ENCODE assay signal across 18 mouse cellular contexts in genomic region chr17:74873756-74874155, GRCm38 (mm10).
"Had no signal": no experiment of that assay in that cellular context is flagged by ENCODE, and none has a peak within 500 bp of the region (broad histone marks: within the 10 kb centered on the region; RNA-seq: fewer than 3 reads in every experiment).

No protein-coding gene starts in this region.

- H3K36me3 ChIP-seq: midbrain, embryonic 10.5 days; midbrain, embryonic 12.5 days; neural tube, embryonic 13.5 days; neural tube, embryonic 15.5 days had no signal

- DNase-seq: lung, adult 18-20 months; lung, embryonic 14.5 days; lung, postnatal 10 days; lung, postnatal 4 days; midbrain, embryonic 14.5 days; retina, postnatal 1 day; right cerebral cortex, adult 18-20 months; right cerebral cortex, postnatal 25 days; right cerebral cortex, postnatal 4 days; spleen, adult 18-20 months; thymus, adult 18-20 months; thymus, postnatal 14 days; thymus, postnatal 36 days had no signal

- H3K27ac ChIP-seq: midbrain, embryonic 10.5 days; midbrain, embryonic 12.5 days; neural tube, embryonic 13.5 days; neural tube, embryonic 15.5 days had no signal

- H3K4me3 ChIP-seq: midbrain, embryonic 10.5 days; midbrain, embryonic 12.5 days; myocyte; neural tube, embryonic 13.5 days; neural tube, embryonic 15.5 days had no signal

- H3K4me1 ChIP-seq: neural tube, embryonic 15.5 days had no signal

- H3K9me3 ChIP-seq: midbrain, embryonic 10.5 days; midbrain, embryonic 12.5 days; neural tube, embryonic 15.5 days had no signal

- H3K27me3 ChIP-seq: midbrain, embryonic 12.5 days; neural tube, embryonic 13.5 days; neural tube, embryonic 15.5 days had no signal

- H3K9ac ChIP-seq: lung, embryonic 14.5 days; midbrain, embryonic 12.5 days; neural tube, embryonic 13.5 days; neural tube, embryonic 15.5 days had no signal
